Mouse (Mus musculus) bone marrow macrophage, adult 2 months (primary cell): ENCODE measurements around the gene Tbx1.

Experiments used
- CTCF ChIP-seq: IDR thresholded peaks from 2 replicates; pipeline ENCODE4 v1.5.1; 2012; ENCODE audit warnings: low read depth, mild to moderate bottlenecking, low read length, moderate library complexity
- POLR2A ChIP-seq: IDR thresholded peaks from 2 replicates; pipeline ENCODE4 v1.6.1; 2012; ENCODE audit warnings: mild to moderate bottlenecking, low read depth, low read length, borderline replicate concordance

DNA sequence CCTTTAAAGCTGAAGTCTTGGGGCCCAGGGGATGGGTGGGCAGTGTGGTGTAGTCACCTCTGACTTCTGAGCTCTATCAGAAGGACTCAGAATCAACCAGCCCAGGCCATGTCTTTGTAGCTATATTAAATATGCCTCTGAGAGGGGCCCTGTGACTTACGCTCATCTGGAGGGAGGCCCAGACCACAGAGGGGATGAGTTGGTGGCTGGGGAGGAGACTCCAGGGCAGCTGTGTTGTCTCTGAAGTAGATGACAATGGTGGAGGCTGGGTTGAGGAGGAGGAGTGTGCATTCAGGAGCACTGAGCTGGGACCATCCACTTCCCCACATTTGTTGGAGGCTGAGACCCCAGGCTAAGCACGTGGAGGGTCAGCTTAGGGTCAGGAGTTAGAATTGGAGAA, 27.8 kb upstream of the Tbx1 start:
- TF ChIP-seq POLR2A (no peak), CTCF (no peak)
